Mouse (Mus musculus): ENCODE results near the gene Carnmt1. TPM values are rescaled to one million over a fixed set of nuclear protein-coding genes. Genes with fewer than 3 reads are reported as not detected.

Gene Carnmt1
- polyA plus RNA-seq, 1 experiment from 2014 or later, result 35.9 TPM

GRCm38 (mm10) chr19:18644084-18644483 is 26.5 kb upstream of the Carnmt1 start:
- Histone ChIP-seq H3K27me3 (ENCODE audit: insufficient read depth, low read length) (no peaks in the 10 kb centered on the region), H3K4me3 (replicated peaks; ENCODE audit: low read depth, low read length) (no peak overlapping the region), H3K27ac (no peak overlapping the region), H3K36me3 (ENCODE audit: insufficient read depth, low read length) (no peaks in the 10 kb centered on the region; the same call in 1 of the 2 replicates), H3K9ac (ENCODE audit: low read depth, low read length) (no peak overlapping the region), H3K4me2 (ENCODE audit: low read length) (no peak overlapping the region), H3K4me1 (replicated peaks; ENCODE audit: insufficient read depth, low read length) (no peaks in the 10 kb centered on the region), H3K9me3 (replicated peaks; ENCODE audit: low read length) (no peaks in the 10 kb centered on the region)
- no peak for DNase-seq (ENCODE audit: low spot score)
- no peak for TF ChIP-seq CTCF (IDR thresholded peaks at IDR 0.05; ENCODE audit: low read depth)
- 84% methylated on average over 6 of the region's 6 CpGs for WGBS
- ATAC-seq (replicated peaks; ENCODE audit: low FRiP score, low read depth), result no peak

- no peak for TF ChIP-seq CTCF (IDR thresholded peaks at IDR 0.05; ENCODE audit: low read depth)
- Histone ChIP-seq H3K36me3 (ENCODE audit: insufficient read depth, low read length) (no peaks in the 10 kb centered on the region; the same call in 1 of the 2 replicates), H3K27me3 (ENCODE audit: insufficient read depth, low read length) (no peaks in the 10 kb centered on the region), H3K4me2 (ENCODE audit: low read length) (no peak overlapping the region), H3K4me3 (replicated peaks; ENCODE audit: low read depth, low read length) (no peak overlapping the region), H3K9me3 (replicated peaks; ENCODE audit: low read length) (no peaks in the 10 kb centered on the region), H3K27ac (no peak overlapping the region), H3K4me1 (replicated peaks; ENCODE audit: insufficient read depth, low read length) (no peaks in the 10 kb centered on the region), H3K9ac (ENCODE audit: low read depth, low read length) (no peak overlapping the region)
- WGBS, result 60% methylated on average over 3 of the region's 3 CpGs
- ATAC-seq (replicated peaks; ENCODE audit: low FRiP score, low read depth) (no peak), DNase-seq (ENCODE audit: low spot score) (no peak)
These were observed 24.2 kb upstream of the Carnmt1 start for GRCm38 (mm10) chr19:18646397-18646796.

- Histone ChIP-seq H3K4me2 (ENCODE audit: low read length) (no peak overlapping the region), H3K27me3 (ENCODE audit: insufficient read depth, low read length) (no peaks in the 10 kb centered on the region), H3K9me3 (replicated peaks; ENCODE audit: low read length) (no peaks in the 10 kb centered on the region), H3K9ac (ENCODE audit: low read depth, low read length) (no peak overlapping the region), H3K36me3 (ENCODE audit: insufficient read depth, low read length) (no peaks in the 10 kb centered on the region; the same call in 1 of the 2 replicates), H3K4me1 (replicated peaks; ENCODE audit: insufficient read depth, low read length) (no peaks in the 10 kb centered on the region), H3K27ac (no peak overlapping the region), H3K4me3 (replicated peaks; ENCODE audit: low read depth, low read length) (no peak overlapping the region)
- no peak for ATAC-seq (replicated peaks; ENCODE audit: low FRiP score, low read depth)
- TF ChIP-seq CTCF (IDR thresholded peaks at IDR 0.05; ENCODE audit: low read depth), result no peak
- peak; percentile 10 for DNase-seq (ENCODE audit: low spot score)
- WGBS, result 46% methylated on average over 5 of the region's 5 CpGs
These were observed 23.6 kb upstream of the Carnmt1 start for GRCm38 (mm10) chr19:18646853-18647420.

GRCm38 (mm10) chr19:18647775-18648557 is 22.6 kb upstream of the Carnmt1 start:
- no peak for ATAC-seq (replicated peaks; ENCODE audit: low FRiP score, low read depth)
- Histone ChIP-seq H3K27ac (no peak overlapping the region), H3K9ac (ENCODE audit: low read depth, low read length) (no peak overlapping the region), H3K36me3 (ENCODE audit: insufficient read depth, low read length) (no peaks in the 10 kb centered on the region), H3K4me2 (ENCODE audit: low read length) (no peak overlapping the region), H3K4me3 (replicated peaks; ENCODE audit: low read depth, low read length) (no peak overlapping the region), H3K9me3 (replicated peaks; ENCODE audit: low read length) (no peaks in the 10 kb centered on the region), H3K4me1 (replicated peaks; ENCODE audit: insufficient read depth, low read length) (no peaks in the 10 kb centered on the region), H3K27me3 (ENCODE audit: insufficient read depth, low read length) (no peaks in the 10 kb centered on the region)
- no peak for TF ChIP-seq CTCF (IDR thresholded peaks at IDR 0.05; ENCODE audit: low read depth)
- WGBS, result 40% methylated on average over 9 of the region's 9 CpGs
- no peak for DNase-seq (ENCODE audit: low spot score)

GRCm38 (mm10) chr19:18648558-18648945 is 22.0 kb upstream of the Carnmt1 start:
- Histone ChIP-seq H3K36me3 (ENCODE audit: insufficient read depth, low read length) (no peaks in the 10 kb centered on the region), H3K4me1 (replicated peaks; ENCODE audit: insufficient read depth, low read length) (no peaks in the 10 kb centered on the region), H3K27ac (no peak overlapping the region), H3K9ac (ENCODE audit: low read depth, low read length) (no peak overlapping the region), H3K4me3 (replicated peaks; ENCODE audit: low read depth, low read length) (no peak overlapping the region), H3K9me3 (replicated peaks; ENCODE audit: low read length) (no peaks in the 10 kb centered on the region), H3K27me3 (ENCODE audit: insufficient read depth, low read length) (no peaks in the 10 kb centered on the region), H3K4me2 (ENCODE audit: low read length) (no peak overlapping the region)
- ATAC-seq (replicated peaks; ENCODE audit: low FRiP score, low read depth), result no peak
- no peak for DNase-seq (ENCODE audit: low spot score)
- TF ChIP-seq CTCF (IDR thresholded peaks at IDR 0.05; ENCODE audit: low read depth), result no peak
- WGBS, result 65% methylated on average over 6 of the region's 6 CpGs

- TF ChIP-seq CTCF (IDR thresholded peaks at IDR 0.05; ENCODE audit: low read depth), result no peak
- no peak overlapping the region for H3K9ac ChIP-seq (ENCODE audit: low read depth, low read length)
- ATAC-seq (replicated peaks; ENCODE audit: low FRiP score, low read depth), result no peak
- H3K4me1 ChIP-seq (replicated peaks; ENCODE audit: insufficient read depth, low read length), result no peaks in the 10 kb centered on the region
- no peaks in the 10 kb centered on the region for H3K27me3 ChIP-seq (ENCODE audit: insufficient read depth, low read length)
- WGBS, result 88% methylated on average over 4 of the region's 4 CpGs
- H3K36me3 ChIP-seq (ENCODE audit: insufficient read depth, low read length), result no peaks in the 10 kb centered on the region
- H3K27ac ChIP-seq, result no peak overlapping the region
- DNase-seq (ENCODE audit: low spot score), result no peak
- no peak overlapping the region for H3K4me2 ChIP-seq (ENCODE audit: low read length)
- no peak overlapping the region for H3K4me3 ChIP-seq (replicated peaks; ENCODE audit: low read depth, low read length)
- no peaks in the 10 kb centered on the region for H3K9me3 ChIP-seq (replicated peaks; ENCODE audit: low read length)
These were observed 20.6 kb upstream of the Carnmt1 start for GRCm38 (mm10) chr19:18649955-18650354.
